Mouse (Mus musculus): Measurements from ENCODE around the gene Tescl. TPM values are rescaled to one million over a fixed set of nuclear protein-coding genes. Genes with fewer than 3 reads are reported as not detected.

Gene Tescl
- polyA plus RNA-seq, 1 experiment from 2014 or later, result not detected

DNA sequence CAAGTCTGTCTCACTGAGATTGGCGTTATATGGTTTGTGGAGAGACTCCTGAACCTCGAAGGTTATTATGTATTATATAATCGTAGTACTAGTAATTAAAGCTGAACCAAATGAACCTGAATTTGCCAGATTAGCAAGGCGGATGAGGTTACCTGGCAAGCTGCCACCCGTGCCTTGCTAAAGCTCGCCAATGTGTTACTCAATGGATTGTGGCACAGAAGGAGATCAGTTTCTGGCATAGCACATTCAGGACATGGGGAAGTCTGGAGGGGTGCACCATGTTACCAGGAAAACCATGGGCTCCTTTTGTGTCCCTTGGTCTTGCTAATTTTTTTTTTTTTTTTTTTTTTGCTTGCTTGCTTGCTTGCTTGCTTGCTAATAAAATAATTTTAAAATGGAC is 8.5 kb downstream of the Tescl start:
- no peak for ATAC-seq (ENCODE audit: insufficient number of reproducible peaks, low FRiP score, low TSS enrichment, low read depth)
- Histone ChIP-seq H3K9ac (no peak overlapping the region), H3K36me3 (no peaks in the 10 kb centered on the region), H3K4me2 (peak overlapping the region; percentile 56), H3K9me3 (no peaks in the 10 kb centered on the region), H3K27ac (0 out of 2 replicates have a peak overlapping the region, but pooled peaks have one; percentile 75), H3K4me3 (no peak overlapping the region), H3K4me1 (peaks cover 8% of the 10 kb centered on the region; the same call in 1 of the 2 replicates), H3K27me3 (no peaks in the 10 kb centered on the region)
- 69% methylated on average over 6 of the region's 6 CpGs for WGBS

DNA sequence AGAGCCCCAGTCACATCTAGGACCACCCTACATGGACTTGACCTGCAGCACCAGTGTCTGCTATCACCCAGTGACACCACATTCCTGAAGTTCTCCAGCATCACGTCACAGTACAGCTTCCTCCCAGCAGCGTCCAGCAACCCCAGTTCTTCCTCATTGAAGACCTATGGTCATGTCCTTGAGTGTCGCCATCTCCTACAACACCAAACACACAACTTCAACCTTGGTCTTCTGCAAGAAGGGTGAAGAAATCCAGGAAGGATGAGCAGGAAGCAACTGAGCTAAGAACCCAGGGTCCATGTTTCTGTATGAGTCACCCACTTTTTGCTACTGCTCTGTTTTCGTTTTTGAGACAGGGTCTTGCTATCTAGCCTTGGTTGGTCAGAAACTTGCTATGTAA is 11.1 kb downstream of the Tescl start:
- no peak for ATAC-seq (ENCODE audit: insufficient number of reproducible peaks, low FRiP score, low TSS enrichment, low read depth)
- WGBS, result 78% methylated on average over 4 of the region's 4 CpGs
- no peak overlapping the region for H3K4me2 ChIP-seq

DNA sequence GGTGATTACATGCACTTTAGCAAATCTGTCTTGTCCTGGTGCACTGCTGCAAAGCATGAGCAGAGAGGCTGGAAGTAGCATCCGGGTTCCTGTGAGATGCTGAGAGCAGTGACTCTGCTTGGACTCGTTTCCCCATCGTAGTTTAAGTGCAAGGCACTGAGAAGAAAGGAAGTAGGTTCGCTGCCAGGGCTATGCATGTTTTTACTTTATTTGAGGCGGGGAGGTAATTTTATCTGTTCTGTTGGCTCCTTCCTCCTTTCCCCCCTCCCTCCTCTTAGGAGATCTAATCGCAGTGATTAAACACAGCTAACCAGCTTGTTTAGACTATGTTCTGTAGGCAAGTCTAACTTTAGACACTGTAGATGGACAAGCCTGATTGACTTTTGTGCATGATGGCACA is 14.8 kb downstream of the Tescl start:
- Histone ChIP-seq H3K9me3 (no peaks in the 10 kb centered on the region), H3K4me2 (no peak overlapping the region), H3K4me1 (peaks cover 7% of the 10 kb centered on the region; the same call in 1 of the 2 replicates), H3K36me3 (no peaks in the 10 kb centered on the region), H3K4me3 (no peak overlapping the region), H3K27ac (no peak overlapping the region), H3K27me3 (no peaks in the 10 kb centered on the region), H3K9ac (no peak overlapping the region)
- WGBS, result 57% methylated on average over 6 of the region's 6 CpGs
- ATAC-seq (ENCODE audit: insufficient number of reproducible peaks, low FRiP score, low TSS enrichment, low read depth), result no peak

More for the DNA sequence above, 11.1 kb downstream of the Tescl start:
- peaks cover 8% of the 10 kb centered on the region; the same call in 1 of the 2 replicates for H3K4me1 ChIP-seq
- H3K9ac ChIP-seq, result no peak overlapping the region
- no peak overlapping the region for H3K4me3 ChIP-seq
- no peaks in the 10 kb centered on the region for H3K9me3 ChIP-seq
- no peaks in the 10 kb centered on the region for H3K36me3 ChIP-seq
- H3K27me3 ChIP-seq, result no peaks in the 10 kb centered on the region
- H3K27ac ChIP-seq, result no peak overlapping the region

DNA sequence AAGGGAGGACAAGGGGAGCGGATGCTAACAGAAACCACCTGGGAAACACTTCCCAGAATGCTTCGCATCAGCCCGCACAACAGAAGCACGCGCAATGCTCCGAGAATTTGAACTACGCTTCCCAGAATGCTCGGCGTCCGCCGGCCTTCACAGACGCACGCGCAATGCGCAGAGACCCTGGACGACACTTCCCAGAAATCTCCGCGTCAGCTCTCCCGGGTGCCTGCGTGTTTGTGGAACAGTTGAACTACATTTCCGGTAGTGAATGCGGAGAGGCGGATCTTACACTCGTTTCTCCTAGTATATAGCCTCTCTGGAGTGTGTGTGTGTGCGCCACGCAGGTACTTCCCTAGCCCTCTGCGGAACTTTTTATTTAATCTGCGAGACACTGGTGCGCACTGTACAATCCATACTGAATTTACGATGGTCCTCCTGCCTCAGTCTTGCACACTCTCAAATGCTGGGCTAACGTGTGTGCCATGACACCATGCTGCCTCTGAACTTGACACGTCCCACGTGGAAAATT is 17.1 kb downstream of the Tescl start, which contains the start of gene Zfp94:
Gene Zfp94 (minus strand): TSS at position 100 of the 526 bp plus-strand sequence.
- WGBS, result under 1% methylated on average over 33 of the region's 33 CpGs
- Histone ChIP-seq H3K36me3 (peaks cover 9% of the 10 kb centered on the region), H3K4me1 (peaks cover 7% of the 10 kb centered on the region; the same call in 1 of the 2 replicates), H3K9ac (peak within 1 kb of the TSS; percentile 55), H3K4me3 (peak within 1 kb of the TSS; percentile 61), H3K27ac (peak within 1 kb of the TSS; percentile 93), H3K9me3 (no peaks in the 10 kb centered on the region), H3K27me3 (no peaks in the 10 kb centered on the region), H3K4me2 (peak within 1 kb of the TSS; percentile 80)
- ATAC-seq (ENCODE audit: insufficient number of reproducible peaks, low FRiP score, low TSS enrichment, low read depth), result peak; percentile 94

DNA sequence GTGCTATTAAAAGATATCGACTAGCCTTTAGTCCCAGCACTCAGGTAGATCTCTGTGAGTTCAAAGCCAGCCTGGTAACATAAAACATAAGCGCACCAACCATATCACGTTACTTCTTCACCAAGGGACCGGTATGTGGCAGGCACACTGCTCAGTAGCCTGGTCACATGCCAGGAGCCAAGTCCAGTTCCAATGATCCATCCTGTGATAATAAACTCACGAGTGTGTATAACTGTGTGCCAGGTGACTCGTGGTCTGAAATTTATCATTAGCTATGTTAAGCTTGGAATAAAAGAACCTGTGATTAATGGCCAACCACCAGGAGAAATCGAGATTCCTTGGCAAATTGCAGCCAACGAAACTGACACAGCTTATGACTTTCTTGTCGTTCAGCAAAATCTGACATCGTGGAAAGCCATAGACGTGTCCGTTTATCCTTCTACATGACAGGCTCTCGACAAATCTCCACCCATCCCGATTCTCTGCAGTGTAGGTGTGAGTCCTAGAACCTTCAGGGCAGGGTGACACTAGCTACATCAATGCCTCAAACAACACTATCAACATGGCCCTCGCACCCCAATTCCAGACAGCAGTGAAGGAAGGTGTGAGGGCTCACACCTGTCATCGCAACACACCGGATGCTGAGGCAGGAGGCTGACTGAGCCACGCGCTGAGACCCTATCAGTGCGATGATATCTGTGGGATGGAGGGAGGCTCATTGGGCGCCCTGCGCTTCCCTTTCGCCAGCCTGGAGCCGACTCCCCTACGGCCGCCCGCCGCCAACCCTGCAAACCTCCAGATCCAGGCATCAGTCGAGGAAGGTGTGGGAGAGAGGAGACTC is 17.8 kb downstream of the Tescl start:
- no peaks in the 10 kb centered on the region for H3K9me3 ChIP-seq
- peak overlapping the region; percentile 80 for H3K4me2 ChIP-seq
- peaks cover 7% of the 10 kb centered on the region; the same call in 1 of the 2 replicates for H3K4me1 ChIP-seq
- peak overlapping the region; percentile 62 for H3K27ac ChIP-seq
- no peaks in the 10 kb centered on the region for H3K27me3 ChIP-seq
- peak; percentile 48; the same call in 1 of the 2 replicates for ATAC-seq (ENCODE audit: insufficient number of reproducible peaks, low FRiP score, low TSS enrichment, low read depth)
- peaks cover 15% of the 10 kb centered on the region for H3K36me3 ChIP-seq
- WGBS, result 23% methylated on average over 29 of the region's 29 CpGs
- peak overlapping the region; percentile 55 for H3K9ac ChIP-seq
- H3K4me3 ChIP-seq, result peak overlapping the region; percentile 61

DNA sequence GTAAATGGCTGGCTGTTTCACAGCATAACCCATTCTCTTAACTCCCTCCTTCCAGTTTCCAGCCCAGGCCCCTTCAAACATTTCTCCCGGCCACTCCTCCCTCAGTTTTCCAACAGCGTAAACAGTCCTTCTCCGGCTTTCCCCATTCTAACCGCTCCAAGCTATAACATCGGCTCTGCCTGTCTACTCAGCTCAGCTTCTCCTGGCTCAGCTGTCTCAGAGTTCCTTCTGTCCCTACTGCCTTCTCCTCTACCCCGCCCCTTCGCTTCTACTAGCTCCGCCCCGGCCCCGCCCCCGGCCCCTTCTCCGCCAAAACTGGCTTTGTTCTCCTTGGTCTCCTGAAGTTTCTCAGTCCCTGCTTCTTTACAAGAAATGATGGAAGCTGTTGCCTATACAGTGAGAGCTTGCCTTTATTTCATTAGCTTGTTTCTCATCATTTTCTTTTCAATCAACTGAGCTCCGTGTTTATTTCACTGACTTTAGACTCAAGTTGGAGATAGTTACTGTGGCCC is 32.9 kb downstream of the Tescl start, which contains the start of gene Zfp61:
Gene Zfp61 (minus strand): TSS at position 462 of the 512 bp plus-strand sequence.
- 2% methylated on average over 13 of the region's 13 CpGs for WGBS
- ATAC-seq (ENCODE audit: insufficient number of reproducible peaks, low FRiP score, low TSS enrichment, low read depth), result peak; percentile 66
- peaks cover 39% of the 10 kb centered on the region for H3K36me3 ChIP-seq
- peak within 1 kb of the TSS; percentile 71 for H3K4me3 ChIP-seq
- H3K9ac ChIP-seq, result 0 out of 2 replicates have a peak within 1 kb of the TSS, but pooled peaks have one; percentile 37
- H3K9me3 ChIP-seq, result no peaks in the 10 kb centered on the region
- peak within 1 kb of the TSS; percentile 83 for H3K4me2 ChIP-seq
- H3K27ac ChIP-seq, result peak within 1 kb of the TSS; percentile 97
- peaks cover 24% of the 10 kb centered on the region for H3K4me1 ChIP-seq
- no peaks in the 10 kb centered on the region for H3K27me3 ChIP-seq

DNA sequence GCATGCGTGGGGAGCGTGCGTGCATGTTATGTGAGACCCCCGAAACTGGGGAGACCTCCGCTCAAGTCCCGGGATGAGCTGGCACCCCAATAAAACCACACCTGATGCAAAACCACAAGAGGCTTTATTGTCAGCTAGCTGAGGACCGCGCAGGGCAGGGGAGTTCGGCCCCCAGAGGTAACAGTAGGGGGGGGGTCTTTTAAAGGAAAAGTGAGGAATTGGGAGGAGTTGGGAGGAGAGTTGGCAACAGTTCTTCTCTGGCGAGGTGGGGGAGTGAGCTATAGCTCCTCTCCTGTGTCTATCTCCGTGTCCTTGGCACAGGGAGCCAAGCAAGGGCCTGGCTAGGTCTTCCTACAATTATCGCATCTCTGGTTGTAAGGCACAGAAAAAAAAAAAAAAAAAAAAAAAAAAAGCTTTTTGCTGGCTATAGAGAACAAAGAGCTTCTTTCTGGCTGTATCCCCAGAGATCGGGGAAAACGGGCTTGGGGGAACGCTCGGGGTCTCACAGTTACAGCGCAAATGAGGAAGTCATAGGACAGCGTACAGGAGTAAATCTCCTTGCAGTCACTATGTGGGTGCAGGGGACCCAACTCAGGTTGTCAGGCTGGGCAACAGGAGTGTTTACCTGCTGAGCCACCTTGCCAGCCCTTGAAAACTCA is 33.8 kb downstream of the Tescl start:
- ATAC-seq (ENCODE audit: insufficient number of reproducible peaks, low FRiP score, low TSS enrichment, low read depth), result no peak; the same call in 1 of the 2 replicates
- Histone ChIP-seq H3K36me3 (peaks cover 45% of the 10 kb centered on the region), H3K27ac (peak overlapping the region; percentile 97)

DNA sequence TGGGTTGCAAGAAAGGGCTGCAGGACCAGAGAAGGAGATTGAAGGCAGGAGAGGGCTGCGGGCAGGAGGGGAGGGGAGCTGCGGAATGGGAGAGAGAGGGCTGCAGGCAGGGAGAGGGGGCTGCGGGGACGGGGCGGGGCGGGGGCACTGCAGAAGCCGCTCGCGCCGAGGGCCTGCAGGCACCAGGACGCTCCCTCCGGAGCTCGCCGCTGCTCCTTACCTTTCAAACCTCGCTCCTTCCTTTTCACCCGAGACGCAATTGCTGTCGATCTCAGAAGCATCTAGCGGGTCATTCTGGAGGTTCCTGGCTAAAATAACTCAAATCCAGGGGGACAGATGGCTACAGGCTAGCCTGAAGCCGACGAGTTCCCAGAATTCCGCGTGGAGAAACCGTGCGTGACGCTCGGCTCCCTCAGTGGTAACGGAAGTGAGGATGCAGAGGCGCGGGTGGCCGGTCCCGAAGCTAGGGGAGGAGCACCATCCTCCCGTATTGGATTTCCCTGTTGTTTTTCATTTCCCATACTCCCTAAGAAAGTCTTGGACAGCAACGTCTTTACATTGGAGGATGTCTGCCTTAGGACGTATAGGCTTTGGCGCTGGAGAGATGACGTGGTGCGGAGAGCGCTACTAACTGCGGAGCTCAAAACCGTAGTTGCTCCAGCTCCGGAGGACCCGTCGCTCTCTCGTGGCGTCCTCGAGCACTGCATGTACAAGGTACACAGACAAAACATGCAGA is 34.6 kb downstream of the Tescl start:
- Histone ChIP-seq H3K4me2 (peak overlapping the region; percentile 83), H3K9me3 (no peaks in the 10 kb centered on the region), H3K4me1 (peaks cover 24% of the 10 kb centered on the region), H3K9ac (peak overlapping the region; percentile 58), H3K36me3 (peaks cover 53% of the 10 kb centered on the region), H3K27me3 (no peaks in the 10 kb centered on the region), H3K27ac (peak overlapping the region; percentile 97), H3K4me3 (peak overlapping the region; percentile 71)
- under 1% methylated on average over 41 of the region's 47 CpGs for WGBS
- peak; percentile 89 for ATAC-seq (ENCODE audit: insufficient number of reproducible peaks, low FRiP score, low TSS enrichment, low read depth)

More for the DNA sequence above, 33.8 kb downstream of the Tescl start:
- WGBS, result under 1% methylated on average over 18 of the region's 18 CpGs
- H3K9ac ChIP-seq, result peak overlapping the region; percentile 37
- peaks cover 24% of the 10 kb centered on the region for H3K4me1 ChIP-seq
- H3K4me2 ChIP-seq, result peak overlapping the region; percentile 83
- H3K9me3 ChIP-seq, result no peaks in the 10 kb centered on the region
- peak overlapping the region; percentile 71 for H3K4me3 ChIP-seq
- no peaks in the 10 kb centered on the region for H3K27me3 ChIP-seq

DNA sequence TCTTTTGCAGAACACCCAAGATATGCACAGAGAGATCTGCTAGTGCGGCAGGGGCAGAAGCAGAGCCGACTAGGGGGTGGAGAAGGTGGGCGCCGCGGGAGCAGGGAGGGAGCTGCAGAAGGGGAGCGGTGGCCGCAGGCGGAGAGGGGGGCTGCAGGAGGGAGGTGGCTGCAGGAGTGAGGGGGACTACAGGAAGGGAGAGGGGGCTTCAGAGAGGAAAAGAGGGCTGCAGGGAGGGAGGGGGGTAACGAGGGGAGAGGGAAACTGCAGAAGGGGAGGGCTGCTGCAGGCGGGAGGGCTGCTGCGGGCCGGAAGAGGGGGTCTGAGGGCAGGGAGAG is 35.1 kb downstream of the Tescl start:
- Histone ChIP-seq H3K36me3 (peaks cover 58% of the 10 kb centered on the region), H3K4me2 (peak overlapping the region; percentile 83), H3K9me3 (no peaks in the 10 kb centered on the region), H3K9ac (peak overlapping the region; percentile 58), H3K4me1 (peaks cover 24% of the 10 kb centered on the region), H3K27ac (peak overlapping the region; percentile 97), H3K4me3 (peak overlapping the region; percentile 71), H3K27me3 (no peaks in the 10 kb centered on the region)
- WGBS, result 3% methylated on average over 12 of the region's 12 CpGs
- ATAC-seq (ENCODE audit: insufficient number of reproducible peaks, low FRiP score, low TSS enrichment, low read depth), result no peak

DNA sequence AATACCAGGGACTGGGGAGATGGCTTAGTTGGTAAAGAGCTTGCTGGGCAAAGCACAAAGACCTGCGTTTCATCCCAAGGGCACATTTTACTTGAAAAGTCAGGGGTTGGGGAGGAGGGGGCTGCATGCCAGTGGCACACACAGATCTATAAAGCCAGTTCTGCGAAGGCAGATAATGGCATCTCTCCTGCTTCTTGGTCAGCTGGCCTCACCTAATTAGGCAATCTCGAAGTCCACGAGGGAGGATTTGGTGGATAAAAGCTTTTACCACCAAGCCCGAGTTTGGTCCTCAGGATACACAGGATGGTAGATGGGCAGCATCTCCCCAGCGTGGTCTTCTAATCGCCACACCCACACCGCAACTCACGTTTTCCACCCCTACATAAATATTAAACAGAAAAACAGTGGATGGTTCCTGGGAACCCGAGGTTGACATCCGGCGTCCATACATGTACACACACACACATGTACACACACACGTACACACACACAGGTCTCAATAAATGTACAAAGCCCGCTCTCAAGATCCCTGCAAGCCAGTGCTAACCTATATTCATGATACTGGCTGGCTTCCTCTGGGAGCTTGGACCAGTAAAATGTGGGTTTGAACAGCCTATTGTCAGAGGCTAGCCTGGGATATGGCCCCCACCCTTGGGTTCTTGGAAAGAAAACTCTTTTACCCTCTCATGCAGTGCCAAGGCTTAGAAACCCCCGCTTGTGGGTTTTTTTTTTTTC is 36.2 kb downstream of the Tescl start:
- 90% methylated on average over 15 of the region's 15 CpGs for WGBS
- peaks cover 24% of the 10 kb centered on the region for H3K4me1 ChIP-seq
- no peak for ATAC-seq (ENCODE audit: insufficient number of reproducible peaks, low FRiP score, low TSS enrichment, low read depth)
- H3K4me2 ChIP-seq, result peak overlapping the region; percentile 83
- peak overlapping the region; percentile 71; the same call in 1 of the 2 replicates for H3K4me3 ChIP-seq
- no peaks in the 10 kb centered on the region for H3K27me3 ChIP-seq
- H3K9ac ChIP-seq, result no peak overlapping the region
- H3K9me3 ChIP-seq, result no peaks in the 10 kb centered on the region
- H3K36me3 ChIP-seq, result peaks cover 58% of the 10 kb centered on the region
- no peak overlapping the region for H3K27ac ChIP-seq

Measured in limb, embryonic 15.5 days (tissue).